29 mouse cellular contexts compared by ENCODE assay signal in genomic region chr12:102517647-102518046, GRCm38 (mm10). TPM values are rescaled to one million over a fixed set of nuclear protein-coding genes. Genes with fewer than 3 reads are reported as not detected.
DNase-seq lines count a peak whose midpoint lies in the region; ATAC-seq lines count a peak whose summit lies in the region.
"Had no signal": no experiment of that assay in that cellular context is flagged by ENCODE, and none has a peak within 500 bp of the region (broad histone marks: within the 10 kb centered on the region; RNA-seq: fewer than 3 reads in every experiment).

No protein-coding gene starts in this region.

- 6% methylated on average over 13 of the region's 13 CpGs for WGBS in macrophage (ENCODE audit: missing documents)
- WGBS in kidney, embryonic 15.5 days, result 73% methylated on average over 13 of the region's 13 CpGs

- peak; percentile 71 for ATAC-seq in common myeloid progenitor, adult 5-6 weeks (replicated peaks; ENCODE audit: low read depth, poor library complexity, severe bottlenecking)
- no peak for ATAC-seq in kidney, embryonic 15.5 days (replicated peaks; ENCODE audit: low FRiP score)
- ATAC-seq in inflammation-experienced regulatory T-cells, adult 6 months, result no peak
- ATAC-seq: forebrain, embryonic 13.5 days; forebrain, embryonic 16.5 days; intestine, embryonic 15.5 days; Patski had no signal

- H3K27ac ChIP-seq in macrophage, result peak overlapping the region; percentile 64
- no peak overlapping the region for H3K27ac ChIP-seq in kidney, embryonic 15.5 days
- H3K27ac ChIP-seq: forebrain, embryonic 10.5 days; forebrain, embryonic 13.5 days; heart, embryonic 15.5 days; hindbrain, embryonic 12.5 days; hindbrain, embryonic 15.5 days; intestine, embryonic 15.5 days had no signal

- H3K9ac ChIP-seq in kidney, embryonic 15.5 days, result no peak overlapping the region
- H3K9ac ChIP-seq: forebrain, embryonic 13.5 days; heart, embryonic 12.5 days; heart, embryonic 15.5 days; hindbrain, embryonic 12.5 days; hindbrain, embryonic 15.5 days; intestine, embryonic 15.5 days had no signal

- no peaks in the 10 kb centered on the region for H3K36me3 ChIP-seq in macrophage (ENCODE audit: inconsistent target)
- no peaks in the 10 kb centered on the region for H3K36me3 ChIP-seq in kidney, embryonic 15.5 days
- H3K36me3 ChIP-seq: forebrain, embryonic 10.5 days; G1E; heart, embryonic 12.5 days; heart, embryonic 15.5 days; hindbrain, embryonic 12.5 days; hindbrain, embryonic 15.5 days; intestine, embryonic 15.5 days had no signal

- no peaks in the 10 kb centered on the region for H3K9me3 ChIP-seq in kidney, embryonic 15.5 days (replicated peaks)
- H3K9me3 ChIP-seq: forebrain, embryonic 10.5 days; forebrain, embryonic 13.5 days; G1E; heart, embryonic 12.5 days; heart, embryonic 15.5 days; hindbrain, embryonic 12.5 days; hindbrain, embryonic 15.5 days; intestine, embryonic 15.5 days had no signal

- H3K79me2 ChIP-seq in macrophage (ENCODE audit: inconsistent target), result no peaks in the 10 kb centered on the region

- no peaks in the 10 kb centered on the region for H3K27me3 ChIP-seq in kidney, embryonic 15.5 days
- H3K27me3 ChIP-seq: CH12.LX; forebrain, embryonic 13.5 days; heart, embryonic 12.5 days; heart, embryonic 15.5 days; hindbrain, embryonic 12.5 days; hindbrain, embryonic 15.5 days; intestine, embryonic 15.5 days; Patski had no signal

- no peak overlapping the region for H3K4me2 ChIP-seq in kidney, embryonic 15.5 days
- H3K4me2 ChIP-seq: forebrain, embryonic 13.5 days; heart, embryonic 12.5 days; heart, embryonic 15.5 days; hindbrain, embryonic 12.5 days; hindbrain, embryonic 15.5 days; intestine, embryonic 15.5 days had no signal

- no peak overlapping the region for H3K4me3 ChIP-seq in macrophage (ENCODE audit: inconsistent target)
- no peak overlapping the region for H3K4me3 ChIP-seq in kidney, embryonic 15.5 days (replicated peaks)
- H3K4me3 ChIP-seq: forebrain, embryonic 10.5 days; forebrain, embryonic 13.5 days; heart, embryonic 12.5 days; heart, embryonic 15.5 days; hindbrain, embryonic 12.5 days; hindbrain, embryonic 15.5 days; intestine, embryonic 15.5 days had no signal

- peak; percentile 29 for DNase-seq in 416B (ENCODE audit: low read depth)
- DNase-seq in right cerebral cortex, postnatal 10 days (ENCODE audit: low spot score in 2 of 2), result no peak
- DNase-seq: adrenal gland, postnatal 10 days; adrenal gland, postnatal 36 days; B cell, adult 2 months; cerebellum, adult 11-12 months; cerebellum, adult 8-10 months; cerebellum, postnatal 10 days; cerebellum, postnatal 36 days; gastrocnemius, postnatal 14 days; heart, adult 18-20 months; heart, postnatal 10 days; heart, postnatal 4 days had no signal

- H3K4me1 ChIP-seq in kidney, embryonic 15.5 days, result peaks cover 7% of the 10 kb centered on the region
- H3K4me1 ChIP-seq: heart, embryonic 12.5 days had no signal

RNA-seq across cellular contexts. Expression of gene Chga, which starts 37.1 kb away (rescaled TPM):
- not detected in 2 replicates for total RNA-seq in common myeloid progenitor, adult 5-6 weeks (2017)
- not detected for total RNA-seq in macrophage (2018; cell fraction: chromatin; rRNA removed)
- total RNA-seq in macrophage (2018; cell fraction: cytosol; rRNA removed), result not detected
- total RNA-seq in macrophage (2018; cell fraction: nucleus; rRNA removed), result not detected
- not detected in 3 replicates for polyA plus RNA-seq in macrophage (2018)
- 6.1 and 30.2 TPM in 2 replicates for polyA plus RNA-seq in kidney, embryonic 15.5 days (2015; fragmentation: Nextera tagmentation; extraction: Ambion mirVana)
- polyA plus RNA-seq in inflammation-experienced regulatory T-cells, adult 6 months (2017; shearing (Covaris generic)), result under 1 TPM in 1 of 3 experiments, not detected in 2; 0.47 TPM
- total RNA-seq: CH12.LX; gastrocnemius, adult 18-20 months; gastrocnemius, postnatal 14 days; heart, adult 18-20 months; heart, postnatal 10 days had no signal
- polyA plus RNA-seq: G1E had no signal

RNA-seq across cellular contexts. Expression of gene Golga5, which starts 48.7 kb away (rescaled TPM):
- total RNA-seq in common myeloid progenitor, adult 5-6 weeks (2017), result 76.9 and 81.0 TPM in 2 replicates
- total RNA-seq in macrophage (2018; cell fraction: chromatin; rRNA removed), result 10 to 100 TPM; 22.0 to 67.7 (median 45.9) TPM
- 10 to 100 TPM; 16.6 to 31.3 (median 26.2) TPM for total RNA-seq in macrophage (2018; cell fraction: cytosol; rRNA removed)
- 10 to 100 TPM; 19.4 to 41.1 (median 29.3) TPM for total RNA-seq in macrophage (2018; cell fraction: nucleus; rRNA removed)
- 27.9 to 40.8 TPM (median 29.5 TPM) in 3 replicates for polyA plus RNA-seq in macrophage (2018)
- 35.2 and 38.5 TPM in 2 replicates for polyA plus RNA-seq in kidney, embryonic 15.5 days (2015; fragmentation: Nextera tagmentation; extraction: Ambion mirVana)
- polyA plus RNA-seq in inflammation-experienced regulatory T-cells, adult 6 months (2017; shearing (Covaris generic)), result 10 to 100 TPM; 24.8 to 26.8 (median 25.1) TPM
